ENCODE assay signal across 8 mouse cellular contexts in the genomic region with DNA sequence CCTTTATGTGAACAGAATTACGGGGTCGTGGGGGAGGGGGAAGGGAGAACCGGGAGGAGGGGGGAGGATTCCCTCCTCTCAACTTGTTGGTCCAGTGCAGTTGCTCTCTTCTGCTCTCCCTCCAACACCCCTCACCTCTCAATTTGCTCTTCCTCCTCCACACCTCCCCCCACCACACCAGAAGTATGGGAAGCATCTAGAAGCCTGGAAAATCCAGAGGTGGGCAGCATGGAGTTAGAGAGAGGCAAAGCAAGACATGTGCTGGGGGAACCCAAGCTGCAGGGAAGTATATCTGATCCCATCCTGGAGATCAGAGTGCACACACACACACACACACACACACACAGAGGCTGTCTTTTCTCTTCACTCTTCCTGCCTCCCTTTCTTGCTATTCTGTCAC. TPM values are rescaled to one million over a fixed set of nuclear protein-coding genes. Genes with fewer than 3 reads are reported as not detected.
A peak's percentile ranks its signal among the peaks of the same experiment; 100 is the strongest.
DNase-seq lines count a peak whose midpoint lies in the region; ATAC-seq and TF ChIP-seq lines count a peak whose summit lies in the region.

No protein-coding gene starts in this region.

- H3K4me3 ChIP-seq in forebrain, embryonic 10.5 days, result peak overlapping the region; percentile 12; the same call in 1 of the 2 replicates
- H3K4me3 ChIP-seq in forebrain, embryonic 11.5 days (ENCODE audit: low read depth, low read length), result no peak overlapping the region
- no peak overlapping the region for H3K4me3 ChIP-seq in kidney, postnatal 0 days (replicated peaks; ENCODE audit: low read depth, low read length)
- no peak overlapping the region for H3K4me3 ChIP-seq in intestine, embryonic 15.5 days (replicated peaks)
- 0 out of 2 replicates have a peak overlapping the region, but pooled peaks have one; percentile 4 for H3K4me3 ChIP-seq in neural tube, embryonic 13.5 days

- H3K9ac ChIP-seq in forebrain, embryonic 11.5 days (ENCODE audit: low read length), result no peak overlapping the region
- no peak overlapping the region for H3K9ac ChIP-seq in kidney, postnatal 0 days (ENCODE audit: low read depth, low read length)
- no peak overlapping the region for H3K9ac ChIP-seq in intestine, embryonic 15.5 days
- H3K9ac ChIP-seq in neural tube, embryonic 13.5 days, result 0 out of 2 replicates have a peak overlapping the region, but pooled peaks have one; percentile 38

- peak overlapping the region; percentile 60 for H3K27ac ChIP-seq in forebrain, embryonic 10.5 days
- H3K27ac ChIP-seq in forebrain, embryonic 11.5 days (ENCODE audit: low read depth, low read length), result no peak overlapping the region
- H3K27ac ChIP-seq in kidney, postnatal 0 days, result peak overlapping the region; percentile 79; the same call in 1 of the 2 replicates
- H3K27ac ChIP-seq in intestine, embryonic 15.5 days, result no peak overlapping the region
- no peak overlapping the region for H3K27ac ChIP-seq in neural tube, embryonic 13.5 days (replicated peaks)

- no peak for DNase-seq in forebrain, embryonic 10.5 days (ENCODE audit: extremely low spot score, low spot score)
- DNase-seq in forebrain, embryonic 11.5 days (ENCODE audit: low spot score), result no peak
- no peak for DNase-seq in kidney, postnatal 0 days (ENCODE audit: low spot score)
- DNase-seq in kidney, postnatal 14 days, result no peak
- no peak for DNase-seq in natural killer cell, adult 2 months (ENCODE audit: low spot score in 2 of 2)

- peaks cover 56% of the 10 kb centered on the region for H3K27me3 ChIP-seq in forebrain, embryonic 10.5 days (ENCODE audit: poor library complexity, severe bottlenecking)
- H3K27me3 ChIP-seq in forebrain, embryonic 11.5 days (ENCODE audit: control insufficient read depth, insufficient read depth, low read length), result peaks cover 4% of the 10 kb centered on the region; the same call in 1 of the 2 replicates
- no peaks in the 10 kb centered on the region for H3K27me3 ChIP-seq in kidney, postnatal 0 days (ENCODE audit: insufficient read depth, low read length)
- 0 out of 2 replicates have a peak, but pooled peaks cover 3% of the 10 kb centered on the region for H3K27me3 ChIP-seq in intestine, embryonic 15.5 days (replicated peaks)
- H3K27me3 ChIP-seq in neural tube, embryonic 13.5 days, result peaks cover 14% of the 10 kb centered on the region

- no peaks in the 10 kb centered on the region for H3K36me3 ChIP-seq in forebrain, embryonic 10.5 days (replicated peaks)
- no peaks in the 10 kb centered on the region for H3K36me3 ChIP-seq in forebrain, embryonic 11.5 days (ENCODE audit: control insufficient read depth, insufficient read depth, low read length)
- H3K36me3 ChIP-seq in kidney, postnatal 0 days (ENCODE audit: insufficient read depth, low read length), result no peaks in the 10 kb centered on the region
- no peaks in the 10 kb centered on the region for H3K36me3 ChIP-seq in intestine, embryonic 15.5 days
- H3K36me3 ChIP-seq in neural tube, embryonic 13.5 days, result no peaks in the 10 kb centered on the region

- TF ChIP-seq CTCF in kidney, postnatal 0 days (IDR thresholded peaks at IDR 0.05; ENCODE audit: low read depth), result no peak

- no peak for ATAC-seq in forebrain, embryonic 11.5 days (replicated peaks; ENCODE audit: low FRiP score)
- no peak; the same call in 1 of the 2 replicates for ATAC-seq in kidney, postnatal 0 days (replicated peaks; ENCODE audit: low FRiP score, low read depth)
- no peak for ATAC-seq in intestine, embryonic 15.5 days
- ATAC-seq in neural tube, embryonic 13.5 days (ENCODE audit: low read depth), result peak; percentile 4; the same call in 1 of the 2 replicates
- ATAC-seq in inflammation-experienced regulatory T-cells, adult 6 months, result no peak

- H3K4me1 ChIP-seq in forebrain, embryonic 10.5 days, result peaks cover 35% of the 10 kb centered on the region
- H3K4me1 ChIP-seq in forebrain, embryonic 11.5 days (replicated peaks; ENCODE audit: control insufficient read depth, insufficient read depth, low read length), result peaks cover 15% of the 10 kb centered on the region
- no peaks in the 10 kb centered on the region; the same call in 1 of the 2 replicates for H3K4me1 ChIP-seq in kidney, postnatal 0 days (replicated peaks; ENCODE audit: insufficient read depth, low read length)
- H3K4me1 ChIP-seq in intestine, embryonic 15.5 days (replicated peaks), result peaks cover 27% of the 10 kb centered on the region
- peaks cover 26% of the 10 kb centered on the region for H3K4me1 ChIP-seq in neural tube, embryonic 13.5 days (replicated peaks)

- H3K9me3 ChIP-seq in forebrain, embryonic 10.5 days, result no peaks in the 10 kb centered on the region
- H3K9me3 ChIP-seq in forebrain, embryonic 11.5 days (ENCODE audit: control insufficient read depth, low read length), result no peaks in the 10 kb centered on the region
- H3K9me3 ChIP-seq in kidney, postnatal 0 days (replicated peaks; ENCODE audit: low read length), result no peaks in the 10 kb centered on the region
- no peaks in the 10 kb centered on the region for H3K9me3 ChIP-seq in intestine, embryonic 15.5 days
- no peaks in the 10 kb centered on the region for H3K9me3 ChIP-seq in neural tube, embryonic 13.5 days

- no peak overlapping the region for H3K4me2 ChIP-seq in forebrain, embryonic 11.5 days (ENCODE audit: low read depth, low read length, severe bottlenecking)
- H3K4me2 ChIP-seq in kidney, postnatal 0 days (ENCODE audit: low read length), result peak overlapping the region; percentile 16; the same call in 1 of the 2 replicates
- H3K4me2 ChIP-seq in intestine, embryonic 15.5 days (replicated peaks), result peak overlapping the region; percentile 44; the same call in 1 of the 2 replicates
- peak overlapping the region; percentile 50 for H3K4me2 ChIP-seq in neural tube, embryonic 13.5 days

- WGBS in forebrain, embryonic 10.5 days, result 0% methylated on average over 3 of the region's 3 CpGs
- 0% methylated on average over 3 of the region's 3 CpGs for WGBS in forebrain, embryonic 11.5 days
- WGBS in kidney, postnatal 0 days, result 6% methylated on average over 3 of the region's 3 CpGs
- WGBS in intestine, embryonic 15.5 days, result 0% methylated on average over 3 of the region's 3 CpGs
- WGBS in neural tube, embryonic 13.5 days, result 10% methylated on average over 3 of the region's 3 CpGs

RNA-seq across cellular contexts. Expression of a gene that starts 0.6 kb away (rescaled TPM):
- polyA plus RNA-seq in forebrain, embryonic 10.5 days (2016; fragmentation: Nextera tagmentation; extraction: Ambion mirVana), result 0.16 and 0.36 TPM in 2 replicates
- 0.60 and 1.3 TPM in 2 replicates for polyA plus RNA-seq in forebrain, embryonic 11.5 days (2014; fragmentation: Nextera tagmentation; extraction: Ambion mirVana)
- polyA plus RNA-seq in kidney, postnatal 0 days (2015; fragmentation: Nextera tagmentation; extraction: Ambion mirVana), result 14.4 and 16.4 TPM in 2 replicates
- polyA plus RNA-seq in intestine, embryonic 15.5 days (2015; fragmentation: Nextera tagmentation; extraction: Ambion mirVana), result 6.8 and 7.9 TPM in 2 replicates
- 0.33 and 0.36 TPM in 2 replicates for polyA plus RNA-seq in neural tube, embryonic 13.5 days (2015; fragmentation: Nextera tagmentation; extraction: Ambion mirVana)
- 10 to 100 TPM in 2 of 3 experiments, 1 to 10 TPM in 1; 5.4 to 13.2 (median 13.1) TPM for polyA plus RNA-seq in inflammation-experienced regulatory T-cells, adult 6 months (2017; shearing (Covaris generic))

RNA-seq across cellular contexts. Expression of a gene that starts 9.8 kb away (rescaled TPM):
- polyA plus RNA-seq in forebrain, embryonic 10.5 days (2016; fragmentation: Nextera tagmentation; extraction: Ambion mirVana), result 0.11 and 0.40 TPM in 2 replicates
- 0.94 and 2.1 TPM in 2 replicates for polyA plus RNA-seq in forebrain, embryonic 11.5 days (2014; fragmentation: Nextera tagmentation; extraction: Ambion mirVana)
- 0.50 and 0.75 TPM in 2 replicates for polyA plus RNA-seq in kidney, postnatal 0 days (2015; fragmentation: Nextera tagmentation; extraction: Ambion mirVana)
- 0.59 and 0.81 TPM in 2 replicates for polyA plus RNA-seq in intestine, embryonic 15.5 days (2015; fragmentation: Nextera tagmentation; extraction: Ambion mirVana)
- 2.2 TPM in 2 replicates for polyA plus RNA-seq in neural tube, embryonic 13.5 days (2015; fragmentation: Nextera tagmentation; extraction: Ambion mirVana)
- polyA plus RNA-seq in inflammation-experienced regulatory T-cells, adult 6 months (2017; shearing (Covaris generic)), result not detected

RNA-seq across cellular contexts. Expression of a gene that starts 26.3 kb away (rescaled TPM):
- 0.15 and 0.21 TPM in 2 replicates for polyA plus RNA-seq in forebrain, embryonic 10.5 days (2016; fragmentation: Nextera tagmentation; extraction: Ambion mirVana)
- 0.23 and 0.35 TPM in 2 replicates for polyA plus RNA-seq in forebrain, embryonic 11.5 days (2014; fragmentation: Nextera tagmentation; extraction: Ambion mirVana)
- polyA plus RNA-seq in kidney, postnatal 0 days (2015; fragmentation: Nextera tagmentation; extraction: Ambion mirVana), result 0.32 and 0.47 TPM in 2 replicates
- 0.41 and 0.58 TPM in 2 replicates for polyA plus RNA-seq in intestine, embryonic 15.5 days (2015; fragmentation: Nextera tagmentation; extraction: Ambion mirVana)
- 0.70 and 1.0 TPM in 2 replicates for polyA plus RNA-seq in neural tube, embryonic 13.5 days (2015; fragmentation: Nextera tagmentation; extraction: Ambion mirVana)
- polyA plus RNA-seq in inflammation-experienced regulatory T-cells, adult 6 months (2017; shearing (Covaris generic)), result 1 to 10 TPM in 2 of 3 experiments, under 1 TPM in 1; 0.45 to 2.3 (median 1.5) TPM

RNA-seq across cellular contexts. Expression of a gene that starts 30.1 kb away (rescaled TPM):
- not detected in 2 replicates for polyA plus RNA-seq in forebrain, embryonic 10.5 days (2016; fragmentation: Nextera tagmentation; extraction: Ambion mirVana)
- 0.35 and 0.57 TPM in 2 replicates for polyA plus RNA-seq in forebrain, embryonic 11.5 days (2014; fragmentation: Nextera tagmentation; extraction: Ambion mirVana)
- polyA plus RNA-seq in kidney, postnatal 0 days (2015; fragmentation: Nextera tagmentation; extraction: Ambion mirVana), result 0.09 TPM in 1 of 2 replicates, not detected in the other
- polyA plus RNA-seq in intestine, embryonic 15.5 days (2015; fragmentation: Nextera tagmentation; extraction: Ambion mirVana), result not detected in 2 replicates
- 0.30 TPM in 1 of 2 replicates, not detected in the other for polyA plus RNA-seq in neural tube, embryonic 13.5 days (2015; fragmentation: Nextera tagmentation; extraction: Ambion mirVana)
- polyA plus RNA-seq in inflammation-experienced regulatory T-cells, adult 6 months (2017; shearing (Covaris generic)), result not detected

RNA-seq across cellular contexts. Expression of a gene that starts 41.0 kb away (rescaled TPM):
- polyA plus RNA-seq in forebrain, embryonic 10.5 days (2016; fragmentation: Nextera tagmentation; extraction: Ambion mirVana), result 37.6 and 38.1 TPM in 2 replicates
- polyA plus RNA-seq in forebrain, embryonic 11.5 days (2014; fragmentation: Nextera tagmentation; extraction: Ambion mirVana), result 55.0 and 57.5 TPM in 2 replicates
- polyA plus RNA-seq in kidney, postnatal 0 days (2015; fragmentation: Nextera tagmentation; extraction: Ambion mirVana), result 11.1 and 12.8 TPM in 2 replicates
- polyA plus RNA-seq in intestine, embryonic 15.5 days (2015; fragmentation: Nextera tagmentation; extraction: Ambion mirVana), result 11.5 and 11.9 TPM in 2 replicates
- 51.0 and 51.9 TPM in 2 replicates for polyA plus RNA-seq in neural tube, embryonic 13.5 days (2015; fragmentation: Nextera tagmentation; extraction: Ambion mirVana)
- 10 to 100 TPM in 1 of 3 experiments, 1 to 10 TPM in 2; 4.8 to 11.2 (median 7.8) TPM for polyA plus RNA-seq in inflammation-experienced regulatory T-cells, adult 6 months (2017; shearing (Covaris generic))

Comparison
In these comparisons a context has a peak if more than half of its experiments do, and no peak if none do; other contexts are left out.
1. H3K27ac ChIP-seq: peak in forebrain, embryonic 10.5 days (single experiment) and kidney, postnatal 0 days (single experiment); none in forebrain, embryonic 11.5 days (single experiment), intestine, embryonic 15.5 days (single experiment) and neural tube, embryonic 13.5 days (single experiment).
2. H3K4me3 ChIP-seq: peak in forebrain, embryonic 10.5 days (single experiment) and neural tube, embryonic 13.5 days (single experiment); none in forebrain, embryonic 11.5 days (single experiment), kidney, postnatal 0 days (single experiment) and intestine, embryonic 15.5 days (single experiment).